Mouse (Mus musculus) layer of hippocampus, postnatal 10 days (tissue): ENCODE measurements at regions not wholly inside any gene's neighbourhood (a gene's known extent, or its start where the extent isn't known, plus 50 kb on each side); places are given as distances from the start of the nearest gene placed in this dataset.
"Not testable (repeated sequence)": the region's sequence is repeated elsewhere in the genome, so short reads cannot be mapped to it uniquely, and the experiment has no call there.

Experiments used
- DNase-seq, 2 experiments: peaks; one replicate each; pipeline ENCODE4 v3.0.0; 2021; ENCODE audit warnings: low spot score in 2 of 2

DNA sequence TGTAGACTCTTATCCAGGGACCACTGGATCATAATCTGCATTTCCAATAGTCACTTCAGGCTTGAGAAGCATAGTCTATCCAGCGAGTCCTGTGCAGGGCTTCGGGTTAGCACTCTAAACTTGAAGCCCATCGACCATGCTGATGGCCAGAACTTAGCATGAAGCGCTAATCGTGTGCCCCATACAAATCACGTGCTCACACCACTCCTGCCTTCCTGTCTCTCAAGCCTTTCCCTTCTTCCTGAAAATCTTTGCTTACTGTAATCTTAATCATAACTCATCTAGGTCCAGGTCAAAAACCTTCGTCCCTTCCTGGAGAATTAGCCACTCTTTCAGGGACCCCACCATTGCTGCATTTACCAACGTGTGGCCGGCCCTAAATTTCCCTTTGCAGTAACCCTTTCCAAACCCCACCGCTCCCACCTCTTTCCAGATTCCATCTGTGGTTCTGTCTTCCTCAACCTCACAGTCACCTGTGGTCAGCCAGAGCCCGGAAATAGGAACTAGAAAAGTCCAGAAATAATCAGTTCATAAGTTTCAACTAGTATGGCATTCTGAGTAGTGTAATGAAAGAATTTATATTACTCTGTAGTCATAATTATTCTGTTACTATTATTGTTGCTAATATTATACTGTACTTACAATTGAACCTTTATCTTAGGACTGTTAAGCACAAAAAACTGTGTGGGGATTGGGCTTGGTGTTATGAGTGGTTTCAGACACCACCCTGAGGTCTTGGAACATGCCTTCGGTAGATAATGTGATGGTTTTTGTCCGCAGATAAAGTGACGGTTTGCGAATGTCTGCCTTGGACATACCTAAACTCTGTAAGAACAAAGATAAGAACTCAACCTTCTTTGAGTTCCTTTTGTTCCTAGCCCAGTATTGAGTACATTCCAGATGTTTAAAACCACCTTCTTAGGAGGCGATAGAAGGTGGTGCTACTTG, 57.3 kb upstream of the Slc1a3 start:
- DNase-seq = no peak

DNA sequence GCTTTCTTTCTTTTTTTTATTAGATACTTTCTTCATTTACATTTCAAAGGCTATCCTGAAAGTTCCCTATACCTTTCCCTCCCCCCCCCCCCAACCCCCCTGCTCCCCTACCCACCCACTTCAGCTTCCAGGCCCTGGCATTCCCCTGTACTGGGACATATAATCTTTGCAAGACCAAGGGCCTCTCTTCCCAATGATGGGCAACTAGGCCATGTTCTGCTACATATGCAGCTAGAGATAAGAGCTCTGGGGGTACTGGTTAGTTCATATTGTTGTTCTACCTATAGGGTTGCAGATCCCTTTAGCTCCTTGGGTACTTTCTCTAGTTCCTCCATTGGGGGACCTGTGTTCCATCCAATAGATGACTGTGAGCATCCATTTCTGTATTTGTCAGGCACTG, 55.6 kb upstream of the Slc1a3 start:
- not testable (repeated sequence) for DNase-seq

DNA sequence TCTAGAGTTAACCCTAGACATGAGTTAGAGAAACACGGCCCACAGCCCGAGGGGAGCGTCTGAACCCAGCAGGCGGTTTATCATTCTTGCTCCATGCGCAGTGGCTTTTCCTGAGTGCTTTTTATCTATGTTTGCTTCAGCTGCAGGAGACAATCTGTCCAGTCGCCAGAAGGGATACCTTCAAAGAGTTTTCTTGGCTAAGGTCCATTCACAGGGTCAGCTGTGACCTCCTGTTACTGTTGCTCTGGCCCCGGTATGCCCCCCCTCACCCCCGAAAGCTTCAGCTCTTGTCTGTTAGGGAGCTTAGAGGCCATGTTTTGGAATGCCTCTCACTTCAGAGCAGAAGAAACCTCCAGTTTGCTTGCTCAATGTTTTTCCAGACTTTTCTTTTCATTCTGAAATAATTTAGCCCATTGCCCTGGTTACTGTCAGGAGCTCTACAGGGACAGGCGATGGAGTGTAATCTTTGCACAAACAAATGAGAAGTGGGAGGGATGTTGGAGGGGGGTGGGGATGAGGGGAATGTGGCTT, 51.2 kb upstream of the Slc1a3 start:
- no peak for DNase-seq

DNA sequence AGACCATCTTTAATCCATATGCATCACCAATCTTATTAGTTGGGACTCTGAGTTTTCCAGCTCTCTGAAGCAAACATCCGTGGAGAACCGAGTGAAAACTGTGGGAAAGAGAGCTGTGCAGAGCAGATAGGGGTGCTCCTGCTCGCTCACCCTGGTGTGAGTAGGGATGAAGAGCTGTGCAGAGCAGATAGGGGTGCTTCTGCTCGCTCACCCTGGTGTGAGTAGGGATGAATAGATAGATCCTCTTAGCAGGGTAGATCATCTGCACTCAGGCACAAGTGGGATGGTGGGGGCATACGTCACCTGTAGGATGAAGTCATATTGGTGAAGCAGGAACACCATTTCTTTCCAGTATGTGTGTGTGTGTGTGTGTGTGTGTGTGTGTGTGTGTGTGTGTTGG, 50.6 kb upstream of the Slc1a3 start:
- DNase-seq = no peak
